ENCODE assay signal across 19 mouse cellular contexts in genomic region chr9:101868593-101868992, GRCm38 (mm10). TPM values are rescaled to one million over a fixed set of nuclear protein-coding genes. Genes with fewer than 3 reads are reported as not detected.
A peak's percentile ranks its signal among the peaks of the same experiment; 100 is the strongest.
DNase-seq lines count a peak whose midpoint lies in the region.
"Had no signal": no experiment of that assay in that cellular context is flagged by ENCODE, and none has a peak within 500 bp of the region (broad histone marks: within the 10 kb centered on the region; RNA-seq: fewer than 3 reads in every experiment).

No protein-coding gene starts in this region.

- DNase-seq in heart, adult 11 months, result peak; percentile 70
- DNase-seq in heart, adult 8-10 months (ENCODE audit: low spot score), result no peak
- DNase-seq in right cerebral cortex, adult 18-20 months, result peak; percentile 12
- DNase-seq in right cerebral cortex, postnatal 36 days (ENCODE audit: low spot score in 2 of 2), result no peak
- peak; percentile 46 for DNase-seq in brain, adult 2 months (ENCODE audit: low read depth, low spot score)
- DNase-seq: adrenal gland, adult 8-10 months; adrenal gland, postnatal 14 days; adrenal gland, postnatal 36 days; B cell, adult 2 months; cerebellum, adult 11 months; cerebellum, adult 18-20 months; cerebellum, adult 8-10 months; cerebellum, adult 9-11 months; cerebellum, postnatal 36 days; embryo, embryonic 11 days had no signal

RNA-seq across cellular contexts. Expression of gene 9630041A04Rik, which starts 7.0 kb away (rescaled TPM):
- not detected for total RNA-seq in heart, adult 8-10 months (2022)
- total RNA-seq: adrenal gland, adult 18-20 months; adrenal gland, adult 8-10 months; adrenal gland, postnatal 14 days; adrenal gland, postnatal 36 days; CH12.LX; common myeloid progenitor, adult 5-6 weeks; G1E had no signal

Comparison
In these comparisons a context has a peak if more than half of its experiments do, and no peak if none do; other contexts are left out.
1. DNase-seq: peak in heart, adult 11 months (single experiment), right cerebral cortex, adult 18-20 months (single experiment) and brain, adult 2 months (single experiment); none in heart, adult 8-10 months (single experiment) and right cerebral cortex, postnatal 36 days (0 of 2).